Mouse (Mus musculus) adrenal gland, postnatal 0 days (tissue): Measurements from ENCODE around the gene Hist1h2af. TPM values are rescaled to one million over a fixed set of nuclear protein-coding genes. Genes with fewer than 3 reads are reported as not detected.

Source experiments
- polyA plus RNA-seq: library from polyadenylated mRNA; unstranded; fragments of >200 nt; fragmentation: Nextera tagmentation; extraction: Ambion mirVana; gene quantifications from 2 replicates; pipeline ENCODE4 v1.2.1, GENCODE M21; 2015

The Hist1h2af gene
- 3.9 and 7.2 TPM in 2 replicates for polyA plus RNA-seq

DNA sequence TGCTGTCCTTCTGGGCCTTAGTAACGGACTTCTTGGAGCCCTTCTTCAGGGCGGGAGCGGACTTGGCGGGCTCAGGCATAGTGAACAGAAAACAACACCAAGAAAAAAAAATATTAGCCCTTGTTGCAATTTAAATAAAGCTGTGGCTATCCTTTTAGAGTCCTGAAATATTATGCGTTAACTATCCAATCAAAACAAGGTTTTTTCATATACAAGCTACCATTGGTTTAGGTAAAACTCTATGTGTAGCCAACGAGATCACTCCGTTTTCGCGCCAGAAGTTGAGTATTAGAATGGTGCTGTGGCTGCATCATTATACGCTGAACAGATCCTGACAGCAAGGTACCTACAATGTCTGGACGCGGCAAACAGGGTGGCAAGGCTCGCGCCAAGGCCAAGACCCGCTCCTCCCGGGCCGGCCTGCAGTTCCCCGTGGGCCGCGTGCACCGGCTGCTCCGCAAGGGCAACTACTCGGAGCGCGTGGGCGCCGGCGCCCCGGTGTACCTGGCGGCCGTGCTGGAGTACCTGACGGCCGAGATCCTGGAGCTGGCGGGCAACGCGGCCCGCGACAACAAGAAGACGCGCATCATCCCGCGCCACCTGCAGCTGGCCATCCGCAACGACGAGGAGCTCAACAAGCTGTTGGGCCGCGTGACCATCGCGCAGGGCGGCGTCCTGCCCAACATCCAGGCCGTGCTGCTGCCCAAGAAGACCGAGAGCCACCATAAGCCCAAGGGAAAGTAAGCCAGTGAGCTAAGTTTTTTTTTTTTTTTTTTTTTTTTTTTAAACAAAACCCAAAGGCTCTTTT lies at the start of gene Hist1h2af:
TSS of gene Hist1h2af (plus strand) at position 347 of the 808 bp plus-strand sequence.

DNA sequence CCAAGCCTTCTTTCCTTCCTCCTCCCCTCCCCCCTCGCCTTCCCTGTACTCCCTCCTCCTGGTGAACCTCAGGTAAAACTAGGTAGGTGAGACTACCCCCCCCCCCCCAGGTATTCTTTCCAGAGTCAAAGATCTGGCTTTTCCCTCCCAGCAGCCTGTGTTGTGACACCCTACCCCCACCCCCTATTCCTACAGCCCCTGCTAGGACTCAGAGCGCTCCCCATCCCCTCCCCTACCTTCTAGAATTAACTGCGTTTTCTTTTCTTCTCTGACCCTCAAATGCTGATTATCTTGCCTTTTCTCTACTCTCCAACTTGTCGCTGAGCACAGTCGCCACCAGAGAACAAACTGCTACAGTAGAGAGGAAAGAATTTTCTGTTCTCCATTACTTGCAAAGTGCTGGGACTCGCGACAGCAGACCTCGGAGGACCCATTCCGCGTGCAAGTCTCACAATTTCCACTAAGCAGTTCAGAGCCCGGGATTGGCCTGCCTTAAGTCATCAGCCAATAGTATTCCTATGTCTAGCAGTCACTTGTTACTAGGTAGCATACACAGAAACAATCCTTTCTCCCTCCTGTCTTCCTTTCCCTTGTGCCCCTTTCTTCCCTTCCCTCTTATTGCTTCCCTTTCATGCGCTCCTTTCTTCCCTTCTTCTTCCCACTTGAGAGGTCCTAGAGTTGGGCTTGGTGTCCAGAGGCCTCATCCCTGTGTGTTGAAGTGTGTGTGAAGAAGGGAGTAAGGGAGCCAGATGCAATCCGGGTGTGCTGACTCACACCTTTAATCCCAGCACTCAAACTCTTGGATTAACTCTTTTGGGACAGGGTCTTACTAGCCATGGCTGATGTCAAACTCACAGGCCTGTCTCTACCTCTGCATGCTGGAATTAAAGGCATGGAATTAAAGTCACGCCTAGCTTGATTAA lies 45.0 kb upstream of the Hist1h2af start, which contains the start of gene Btn2a2:
TSS of gene Btn2a2 (minus strand) at position 458 of the 923 bp plus-strand sequence.

DNA sequence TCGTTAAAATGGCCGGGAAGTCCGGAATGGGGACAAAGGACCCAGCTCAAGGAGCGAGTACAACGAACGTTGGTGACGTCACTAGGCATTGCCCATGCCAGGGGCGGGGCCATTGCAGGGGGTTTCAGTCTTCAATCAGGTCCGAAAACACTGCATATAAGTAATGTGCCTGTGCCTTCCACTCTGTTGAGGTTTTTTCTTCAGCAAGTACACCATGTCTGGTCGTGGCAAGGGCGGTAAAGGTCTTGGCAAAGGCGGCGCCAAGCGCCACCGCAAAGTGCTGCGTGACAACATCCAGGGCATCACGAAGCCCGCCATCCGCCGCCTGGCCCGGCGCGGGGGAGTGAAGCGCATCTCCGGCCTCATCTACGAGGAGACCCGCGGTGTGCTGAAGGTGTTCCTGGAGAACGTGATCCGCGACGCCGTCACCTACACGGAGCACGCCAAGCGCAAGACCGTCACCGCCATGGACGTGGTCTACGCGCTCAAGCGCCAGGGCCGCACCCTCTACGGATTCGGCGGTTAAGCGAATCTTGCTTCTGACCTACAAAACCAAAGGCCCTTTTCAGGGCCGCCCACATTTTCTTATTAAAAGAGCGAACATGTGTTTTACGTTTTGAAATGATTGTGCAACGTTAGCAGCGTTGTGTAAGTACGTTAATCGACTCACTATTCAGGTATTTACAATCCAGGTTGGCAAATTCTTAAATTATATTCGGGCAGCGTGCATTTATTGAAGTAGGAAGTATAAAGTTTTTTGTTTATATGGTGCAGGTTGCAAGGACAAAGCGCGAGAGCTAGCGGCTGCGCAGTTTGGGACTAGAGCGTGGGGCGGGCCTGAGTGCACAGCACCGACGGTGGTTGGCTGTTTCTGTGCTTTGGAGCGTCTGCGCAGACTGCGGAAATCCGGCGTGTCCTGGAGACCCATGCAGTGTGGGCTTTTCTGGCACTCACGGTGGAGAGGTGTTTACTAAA lies 2.5 kb upstream of the Hist1h2af start, which contains the start of gene Hist1h4h:
TSS of gene Hist1h4h (plus strand) at position 150 of the 975 bp plus-strand sequence.

DNA sequence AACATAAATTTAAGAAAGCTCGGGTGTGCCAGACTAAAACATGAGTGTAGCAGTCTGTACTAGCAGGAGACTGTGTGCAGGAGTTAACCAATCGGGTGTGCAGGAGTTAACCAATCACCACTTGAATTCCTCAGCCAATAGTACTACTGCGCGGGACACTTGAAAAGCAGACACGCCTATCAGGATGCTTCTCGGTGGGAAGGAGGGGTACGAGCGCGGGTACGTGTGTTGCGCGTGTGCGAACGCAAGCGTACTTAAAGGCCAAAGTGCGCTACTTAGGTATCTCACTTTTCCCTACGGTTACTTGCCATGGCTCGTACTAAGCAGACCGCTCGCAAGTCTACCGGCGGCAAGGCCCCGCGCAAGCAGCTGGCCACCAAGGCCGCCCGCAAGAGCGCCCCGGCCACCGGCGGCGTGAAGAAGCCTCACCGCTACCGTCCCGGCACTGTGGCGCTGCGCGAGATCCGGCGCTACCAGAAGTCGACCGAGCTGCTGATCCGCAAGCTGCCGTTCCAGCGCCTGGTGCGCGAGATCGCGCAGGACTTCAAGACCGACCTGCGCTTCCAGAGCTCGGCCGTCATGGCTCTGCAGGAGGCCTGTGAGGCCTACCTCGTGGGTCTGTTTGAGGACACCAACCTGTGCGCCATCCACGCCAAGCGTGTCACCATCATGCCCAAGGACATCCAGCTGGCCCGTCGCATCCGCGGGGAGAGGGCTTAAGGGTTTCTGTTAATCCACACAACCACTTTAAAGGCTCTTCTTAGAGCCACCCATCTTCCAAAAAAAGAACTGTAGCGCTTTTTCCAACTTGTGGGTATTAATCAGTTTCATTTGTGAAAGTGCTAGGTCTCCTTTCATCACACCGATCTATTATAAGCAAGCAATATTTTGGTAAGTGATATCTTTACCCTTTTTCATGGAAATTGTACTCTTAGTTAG lies 1.7 kb downstream of the Hist1h2af start, which contains the start of gene Hist1h3g:
TSS of gene Hist1h3g (plus strand) at position 286 of the 939 bp plus-strand sequence.

DNA sequence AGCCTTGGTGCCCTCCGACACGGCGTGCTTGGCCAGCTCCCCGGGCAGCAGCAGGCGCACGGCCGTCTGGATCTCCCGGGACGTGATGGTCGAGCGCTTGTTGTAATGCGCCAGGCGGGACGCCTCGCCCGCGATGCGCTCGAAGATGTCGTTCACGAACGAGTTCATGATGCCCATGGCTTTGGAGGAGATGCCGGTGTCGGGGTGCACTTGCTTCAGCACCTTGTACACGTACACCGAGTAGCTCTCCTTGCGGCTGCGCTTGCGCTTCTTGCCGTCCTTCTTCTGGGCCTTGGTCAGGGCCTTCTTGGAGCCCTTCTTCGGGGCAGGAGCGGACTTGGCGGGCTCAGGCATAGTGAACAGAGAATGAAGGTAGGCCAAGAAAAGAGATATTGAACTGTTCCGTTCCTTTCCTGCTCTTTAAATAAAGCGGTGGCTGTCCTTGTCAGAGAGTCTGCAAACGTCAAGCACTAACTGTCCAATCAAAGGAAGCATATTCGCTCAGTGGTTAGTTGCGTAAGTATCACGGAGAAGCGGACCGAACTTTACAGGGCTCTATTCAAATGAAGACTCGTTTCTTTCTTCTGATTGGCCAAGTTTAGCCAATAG lies 9.4 kb downstream of the Hist1h2af start, which contains the start of gene Hist1h2bh:
TSS of gene Hist1h2bh (minus strand) at position 394 of the 609 bp plus-strand sequence.

DNA sequence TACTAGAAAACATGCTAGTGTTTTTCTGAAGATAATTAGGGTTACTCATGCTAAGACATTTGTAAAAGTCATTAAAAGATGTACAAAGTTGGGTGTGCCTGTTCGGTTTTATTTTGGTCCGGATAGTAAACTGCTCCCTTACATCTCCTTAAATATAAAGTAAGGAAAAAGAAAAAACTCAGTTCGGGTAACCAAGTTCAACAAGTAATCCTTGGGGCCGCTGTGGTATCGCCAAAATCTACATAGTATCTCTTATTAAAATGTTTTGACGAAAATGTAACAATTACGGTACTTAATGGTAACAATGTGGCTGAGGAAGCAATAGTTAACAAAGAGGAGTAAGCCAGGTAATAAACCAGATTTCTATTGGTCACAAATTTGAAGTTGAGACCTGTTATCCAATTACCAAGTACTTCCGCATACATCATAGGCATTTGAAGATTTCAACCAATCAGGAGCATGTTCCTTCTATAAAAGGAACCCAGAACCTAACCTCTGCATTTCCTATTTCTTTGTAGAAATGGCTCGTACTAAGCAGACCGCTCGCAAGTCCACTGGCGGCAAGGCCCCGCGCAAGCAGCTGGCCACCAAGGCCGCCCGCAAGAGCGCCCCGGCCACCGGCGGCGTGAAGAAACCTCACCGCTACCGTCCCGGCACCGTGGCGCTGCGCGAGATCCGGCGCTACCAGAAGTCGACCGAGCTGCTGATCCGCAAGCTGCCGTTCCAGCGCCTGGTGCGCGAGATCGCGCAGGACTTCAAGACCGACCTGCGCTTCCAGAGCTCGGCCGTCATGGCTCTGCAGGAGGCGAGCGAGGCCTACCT lies 10.5 kb downstream of the Hist1h2af start, which contains the start of gene Hist1h3f:
TSS of gene Hist1h3f (plus strand) at position 88 of the 822 bp plus-strand sequence.

DNA sequence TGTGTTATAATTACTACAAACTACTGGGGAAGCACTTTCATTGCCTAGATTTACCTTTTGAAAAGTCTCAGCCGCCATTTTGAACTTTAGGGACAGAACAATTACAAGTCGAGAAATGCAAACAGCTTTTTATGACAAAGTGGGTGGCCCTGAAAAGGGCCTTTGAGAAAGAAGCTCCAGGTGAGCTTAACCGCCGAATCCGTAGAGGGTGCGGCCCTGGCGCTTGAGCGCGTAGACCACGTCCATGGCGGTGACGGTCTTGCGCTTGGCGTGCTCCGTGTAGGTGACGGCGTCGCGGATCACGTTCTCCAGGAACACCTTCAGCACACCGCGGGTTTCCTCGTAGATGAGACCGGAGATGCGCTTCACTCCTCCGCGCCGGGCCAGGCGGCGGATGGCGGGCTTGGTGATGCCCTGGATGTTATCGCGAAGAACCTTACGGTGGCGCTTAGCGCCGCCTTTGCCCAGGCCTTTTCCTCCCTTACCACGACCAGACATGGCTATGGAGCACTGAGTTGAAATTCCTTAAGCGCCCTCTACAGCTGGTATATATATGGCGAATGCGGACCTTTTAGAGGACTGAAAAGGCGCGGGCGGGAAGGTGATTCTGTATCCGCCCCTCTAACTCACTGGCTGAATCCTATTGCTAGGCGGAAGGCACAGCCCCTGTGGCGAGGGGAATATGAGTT lies 17.6 kb downstream of the Hist1h2af start, which contains the start of gene Hist1h4f:
TSS of gene Hist1h4f (minus strand) at position 503 of the 689 bp plus-strand sequence.

DNA sequence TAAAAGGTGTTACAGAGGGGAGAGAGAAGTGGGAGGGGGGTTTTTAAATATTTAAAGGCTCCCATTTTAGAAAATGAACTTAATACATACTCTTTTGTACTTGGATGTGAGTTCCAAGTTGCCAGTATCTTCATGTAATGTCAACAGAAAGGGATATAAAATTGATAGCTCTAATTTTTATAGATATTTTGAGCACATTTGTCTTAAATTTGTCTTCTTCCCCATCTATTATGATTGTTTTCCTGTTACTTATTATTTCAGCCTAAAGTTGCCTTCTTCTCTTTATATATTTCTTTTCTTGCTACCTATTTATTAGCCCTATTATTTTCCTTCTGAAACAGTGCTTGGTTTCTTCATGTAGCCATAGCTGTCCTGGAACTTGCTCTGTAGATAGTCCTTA lies 19.3 kb downstream of the Hist1h2af start, which contains the start of gene Hist1h1d:
TSS of gene Hist1h1d (plus strand) at position 301 of the 400 bp plus-strand sequence.

DNA sequence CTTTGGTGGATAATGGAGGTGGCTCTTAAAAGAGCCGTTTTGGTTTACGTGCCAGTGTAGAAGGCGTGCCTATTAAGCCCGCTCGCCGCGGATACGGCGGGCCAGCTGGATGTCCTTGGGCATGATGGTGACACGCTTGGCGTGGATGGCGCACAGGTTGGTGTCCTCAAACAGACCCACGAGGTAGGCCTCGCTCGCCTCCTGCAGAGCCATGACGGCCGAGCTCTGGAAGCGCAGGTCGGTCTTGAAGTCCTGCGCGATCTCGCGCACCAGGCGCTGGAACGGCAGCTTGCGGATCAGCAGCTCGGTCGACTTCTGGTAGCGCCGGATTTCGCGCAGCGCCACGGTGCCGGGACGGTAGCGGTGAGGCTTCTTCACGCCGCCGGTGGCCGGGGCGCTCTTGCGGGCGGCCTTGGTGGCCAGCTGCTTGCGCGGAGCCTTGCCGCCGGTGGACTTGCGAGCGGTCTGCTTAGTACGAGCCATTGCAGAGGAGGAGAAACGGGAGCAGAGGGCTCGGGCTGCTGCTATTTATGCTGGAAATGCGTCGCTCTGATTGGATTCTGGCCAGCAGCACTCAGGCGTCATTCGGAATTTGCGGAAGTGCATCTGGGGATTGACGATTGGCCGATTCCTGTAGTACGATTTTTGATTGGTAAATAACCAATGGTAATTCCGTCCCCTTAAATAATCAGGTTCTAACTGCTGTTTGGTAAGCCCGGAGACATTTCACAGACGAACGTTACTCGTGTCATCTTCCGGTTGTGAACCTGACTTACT lies 28.4 kb downstream of the Hist1h2af start, which contains the start of gene Hist1h3e:
TSS of gene Hist1h3e (minus strand) at position 487 of the 777 bp plus-strand sequence.

DNA sequence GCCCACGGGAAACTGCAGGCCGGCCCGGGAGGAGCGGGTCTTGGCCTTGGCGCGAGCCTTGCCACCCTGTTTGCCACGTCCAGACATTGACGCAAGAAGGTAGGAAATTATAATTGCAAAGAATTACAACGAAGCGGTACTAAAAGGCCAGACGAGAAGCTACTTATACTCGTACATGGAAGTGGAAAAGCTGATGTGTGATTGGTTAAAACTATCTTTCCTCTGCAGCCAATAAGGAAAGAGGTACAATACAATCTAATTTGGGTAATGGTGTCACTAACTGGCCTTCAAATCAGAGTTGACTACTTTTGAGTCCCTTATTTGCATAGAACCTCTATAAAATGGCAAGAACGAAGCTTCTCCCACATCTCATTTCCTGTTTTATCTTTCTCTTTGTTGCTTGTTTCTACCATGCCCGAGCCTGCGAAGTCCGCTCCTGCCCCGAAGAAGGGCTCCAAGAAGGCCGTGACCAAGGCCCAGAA lies 37.4 kb downstream of the Hist1h2af start, which contains the start of the genes Hist1h2ae and Hist1h2bg:
TSS of gene Hist1h2ae (minus strand) at position 199 of the 482 bp plus-strand sequence.
TSS of gene Hist1h2bg (plus strand) at position 375 of the 482 bp plus-strand sequence.

DNA sequence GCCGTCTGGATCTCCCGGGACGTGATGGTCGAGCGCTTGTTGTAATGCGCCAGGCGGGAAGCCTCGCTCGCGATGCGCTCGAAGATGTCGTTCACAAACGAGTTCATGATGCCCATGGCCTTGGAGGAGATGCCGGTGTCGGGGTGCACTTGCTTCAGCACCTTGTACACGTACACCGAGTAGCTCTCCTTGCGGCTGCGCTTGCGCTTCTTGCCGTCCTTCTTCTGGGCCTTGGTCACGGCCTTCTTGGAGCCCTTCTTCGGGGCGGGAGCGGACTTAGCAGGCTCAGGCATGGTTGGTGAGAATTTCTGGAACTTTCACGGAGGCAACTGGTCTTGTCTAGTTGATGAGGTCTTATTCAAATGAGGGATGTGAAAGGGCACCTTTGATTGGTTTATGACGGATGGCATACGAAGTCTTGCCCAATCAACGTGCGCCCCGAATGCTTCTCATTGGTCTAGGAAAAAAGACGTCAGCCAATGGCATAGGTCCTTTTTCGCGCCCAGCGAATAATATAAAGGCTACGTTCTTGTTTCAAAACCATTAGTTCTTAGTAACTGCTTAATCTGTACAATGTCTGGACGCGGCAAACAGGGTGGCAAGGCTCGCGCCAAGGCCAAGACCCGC lies 40.3 kb downstream of the Hist1h2af start, which contains the start of the genes Hist1h2bf and Hist1h2ad:
TSS of gene Hist1h2bf (minus strand) at position 299 of the 627 bp plus-strand sequence.
TSS of gene Hist1h2ad (plus strand) at position 484 of the 627 bp plus-strand sequence.

DNA sequence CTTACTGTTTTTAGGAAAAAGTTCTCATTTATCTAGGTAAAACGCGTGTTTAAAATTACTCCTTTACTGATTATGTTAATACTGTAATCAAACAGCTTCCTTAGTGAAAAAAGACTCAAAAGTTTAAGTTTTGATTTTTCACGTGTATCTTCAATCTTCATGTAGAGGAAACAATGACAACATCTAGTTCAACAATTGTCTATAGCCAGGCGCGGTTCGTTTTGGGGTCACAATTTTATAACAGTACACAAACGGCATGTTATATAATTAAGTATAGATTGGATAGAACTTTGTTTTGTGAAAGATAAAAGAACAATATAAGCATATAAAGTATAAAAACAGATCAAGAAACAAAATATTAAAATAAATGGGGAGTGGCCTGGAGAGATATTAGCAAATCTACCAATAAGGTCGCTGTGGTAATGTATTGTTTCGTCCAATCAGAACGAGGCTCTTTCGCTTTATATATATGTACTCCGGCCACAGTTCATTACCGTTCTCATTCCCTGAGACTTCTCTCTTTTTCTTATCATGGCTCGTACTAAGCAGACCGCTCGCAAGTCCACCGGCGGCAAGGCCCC lies 41.7 kb downstream of the Hist1h2af start, which contains the start of gene Hist1h3d:
TSS of gene Hist1h3d (plus strand) at position 493 of the 581 bp plus-strand sequence.

DNA sequence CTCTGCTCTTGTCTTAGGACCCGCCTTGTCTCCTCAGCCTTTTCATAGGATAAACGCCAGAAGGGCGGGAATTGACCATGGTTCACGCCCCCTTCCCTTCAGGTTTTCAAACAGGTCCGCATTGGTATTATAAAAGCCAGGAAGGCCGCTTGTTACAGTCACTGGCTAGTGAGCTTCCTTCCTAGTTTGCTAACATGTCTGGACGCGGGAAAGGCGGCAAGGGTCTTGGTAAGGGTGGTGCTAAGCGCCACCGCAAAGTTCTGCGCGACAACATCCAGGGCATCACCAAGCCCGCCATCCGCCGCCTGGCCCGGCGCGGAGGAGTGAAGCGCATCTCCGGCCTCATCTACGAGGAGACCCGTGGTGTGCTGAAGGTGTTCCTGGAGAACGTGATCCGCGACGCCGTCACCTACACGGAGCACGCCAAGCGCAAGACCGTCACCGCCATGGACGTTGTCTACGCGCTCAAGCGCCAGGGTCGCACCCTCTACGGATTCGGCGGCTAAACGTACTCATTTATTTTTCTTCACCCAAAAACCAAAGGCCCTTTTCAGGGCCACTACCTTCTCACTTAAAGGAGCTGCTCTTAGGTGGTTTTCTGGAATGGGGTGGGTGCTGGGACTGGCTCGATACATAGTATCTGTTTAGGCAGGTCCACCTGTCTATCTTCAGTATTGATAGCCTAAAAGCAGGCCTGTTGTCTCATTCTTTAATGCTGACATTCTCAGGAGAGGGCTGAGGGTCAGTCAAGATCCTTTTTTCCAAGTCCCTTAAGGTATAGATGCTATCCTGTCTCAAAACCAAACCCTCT lies 47.9 kb downstream of the Hist1h2af start, which contains the start of gene Hist1h4d:
TSS of gene Hist1h4d (plus strand) at position 191 of the 811 bp plus-strand sequence.

